In the genomic region with DNA sequence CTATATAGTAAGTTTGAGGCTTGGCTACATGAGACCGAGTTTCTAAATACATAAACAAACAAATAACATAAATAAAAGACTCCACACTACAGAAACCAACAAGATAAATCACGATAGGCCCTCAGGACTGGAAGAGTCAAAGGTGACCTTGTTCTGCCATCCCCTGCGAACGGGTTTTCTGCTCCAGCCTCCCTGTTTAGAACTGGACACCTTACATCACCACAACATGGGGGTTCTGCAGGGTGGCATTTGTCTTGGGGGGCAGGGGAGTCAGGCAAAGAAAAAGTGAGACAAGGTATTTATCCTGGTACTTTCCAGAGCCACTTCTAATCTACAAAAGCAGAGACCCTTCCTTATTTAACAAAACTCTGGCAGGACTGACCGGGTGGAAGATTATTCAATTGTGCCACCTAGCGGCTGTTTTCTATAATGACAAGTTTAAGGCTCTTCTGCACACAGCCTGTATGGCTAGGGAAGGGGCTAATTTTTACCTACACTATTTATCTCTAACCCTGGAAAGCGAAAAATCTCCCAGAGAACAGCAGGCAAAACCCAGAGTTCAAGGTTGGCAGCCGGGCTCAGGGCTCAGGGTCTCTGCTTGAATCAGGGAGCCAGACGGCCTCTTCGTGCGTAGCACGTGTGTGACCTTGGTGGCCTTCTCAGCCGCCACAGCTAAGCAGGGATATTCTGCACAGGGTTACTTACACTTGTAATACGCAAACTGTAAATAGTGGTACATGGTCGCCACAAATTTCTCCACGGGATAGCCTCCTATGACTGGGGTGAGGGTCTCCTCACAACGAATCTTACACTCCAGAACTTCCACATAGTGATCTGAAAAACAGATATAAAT, we compare ENCODE assay signal across 9 mouse cellular contexts. TPM values are rescaled to one million over a fixed set of nuclear protein-coding genes. Genes with fewer than 3 reads are reported as not detected.
DNase-seq lines count a peak whose midpoint lies in the region; ATAC-seq and TF ChIP-seq lines count a peak whose summit lies in the region.
"Had no signal": no experiment of that assay in that cellular context is flagged by ENCODE, and none has a peak within 500 bp of the region (broad histone marks: within the 10 kb centered on the region; RNA-seq: fewer than 3 reads in every experiment).

No protein-coding gene starts in this region.

- no peak; the same call in 1 of the 2 replicates for ATAC-seq in liver, embryonic 14.5 days (ENCODE audit: insufficient read depth)
- ATAC-seq in neural tube, embryonic 14.5 days (ENCODE audit: low read depth), result peak; percentile 84
- no peak for ATAC-seq in inflammation-experienced regulatory T-cells, adult 6 months

- H3K27ac ChIP-seq in gastrocnemius, adult 2 months, result no peak overlapping the region
- H3K27ac ChIP-seq in liver, embryonic 14.5 days, result no peak overlapping the region
- no peak overlapping the region for H3K27ac ChIP-seq in neural tube, embryonic 14.5 days (ENCODE audit: low read depth, low read length)

- DNase-seq in gastrocnemius, adult 2 months, result no peak
- DNase-seq in gastrocnemius, postnatal 14 days, result no peak
- peak; percentile 16 to 28 for DNase-seq in CD8-positive naive resting alpha-beta T cell, adult 2 months (ENCODE audit: low read depth in 2 of 2, low spot score in 2 of 2)
- DNase-seq in cerebellum, postnatal 14 days, result peak; percentile 54 to 68
- peak; percentile 44 for DNase-seq in heart, postnatal 4 days
- DNase-seq in liver, embryonic 14.5 days (ENCODE audit: low read depth in 3 of 3, low spot score in 3 of 3), result no peak

- intact Hi-C loops in gastrocnemius, adult 2 months (cut with DNase I), result loop anchor here (2.0 kb wide), 1 partner anchor 62 kb away; no protein-coding TSS in a partner anchor
- intact Hi-C loops in gastrocnemius, postnatal 14 days (cut with DNase I; ENCODE audit: low total_unique reads), result no loop called here

- TF ChIP-seq EP300 in liver, embryonic 14.5 days (IDR thresholded peaks at IDR 0.05; ENCODE audit: low read depth), result no peak

- peak; percentile 79 for TF ChIP-seq CTCF in gastrocnemius, adult 2 months (IDR thresholded peaks at IDR 0.05)
- peak; percentile 60 for TF ChIP-seq CTCF in liver, embryonic 14.5 days (IDR thresholded peaks at IDR 0.05; ENCODE audit: low read depth)

- H3K4me2 ChIP-seq in liver, embryonic 14.5 days (ENCODE audit: low read depth), result no peak overlapping the region
- no peak overlapping the region for H3K4me2 ChIP-seq in neural tube, embryonic 14.5 days (ENCODE audit: low read depth, low read length)

- H3K4me1 ChIP-seq in liver, embryonic 14.5 days (replicated peaks; ENCODE audit: control insufficient read depth in 2 of 2, insufficient read depth in 2 of 2, low read length in 1 of 2), result no peaks in the 10 kb centered on the region
- no peaks in the 10 kb centered on the region for H3K4me1 ChIP-seq in neural tube, embryonic 14.5 days (ENCODE audit: control insufficient read depth, insufficient read depth, low read length)

- H3K9ac ChIP-seq in liver, embryonic 14.5 days (replicated peaks), result no peak overlapping the region
- H3K9ac ChIP-seq in neural tube, embryonic 14.5 days (replicated peaks; ENCODE audit: low read depth, low read length), result no peak overlapping the region

- no peak overlapping the region for H3K4me3 ChIP-seq in gastrocnemius, adult 2 months
- no peak overlapping the region for H3K4me3 ChIP-seq in liver, embryonic 14.5 days (ENCODE audit: insufficient read depth in 1 of 2, low read depth in 2 of 2, low read length in 2 of 2)
- H3K4me3 ChIP-seq in neural tube, embryonic 14.5 days (ENCODE audit: low read depth, low read length), result no peak overlapping the region

- 64% methylated on average over 17 of the region's 17 CpGs for WGBS in liver, embryonic 14.5 days (ENCODE audit: insufficient replicate concordance)
- WGBS in neural tube, embryonic 14.5 days, result 70% methylated on average over 17 of the region's 17 CpGs

- no peaks in the 10 kb centered on the region for H3K27me3 ChIP-seq in liver, embryonic 14.5 days (ENCODE audit: control insufficient read depth, insufficient read depth, low read length)
- H3K27me3 ChIP-seq in neural tube, embryonic 14.5 days (ENCODE audit: control insufficient read depth, insufficient read depth, low read length), result no peaks in the 10 kb centered on the region

- H3K9me3 ChIP-seq in liver, embryonic 14.5 days (ENCODE audit: control insufficient read depth, low read length), result no peaks in the 10 kb centered on the region
- H3K9me3 ChIP-seq in neural tube, embryonic 14.5 days (ENCODE audit: control insufficient read depth, low read length), result no peaks in the 10 kb centered on the region

- H3K36me3 ChIP-seq in liver, embryonic 14.5 days (replicated peaks; ENCODE audit: control insufficient read depth, insufficient read depth, low read depth), result no peaks in the 10 kb centered on the region
- H3K36me3 ChIP-seq in neural tube, embryonic 14.5 days (ENCODE audit: control insufficient read depth, insufficient read depth, low read length), result no peaks in the 10 kb centered on the region

RNA-seq across cellular contexts. Expression of gene Crtap, which starts 9.4 kb away (rescaled TPM):
- total RNA-seq in gastrocnemius, adult 2 months (2021), result 10 to 100 TPM in 1 of 2 experiments, 1 to 10 TPM in 1; 5.6 to 11.1 TPM
- 10 to 100 TPM; 33.4 to 43.6 TPM for total RNA-seq in gastrocnemius, postnatal 14 days (2021)
- 10 to 100 TPM; 69.7 to 79.2 TPM for total RNA-seq in heart, postnatal 4 days (2021)
- polyA plus RNA-seq in liver, embryonic 14.5 days (2012; rRNA removed), result 12.8 and 13.1 TPM in 2 replicates
- 13.7 and 19.6 TPM in 2 replicates for polyA plus RNA-seq in liver, embryonic 14.5 days (2014; fragmentation: Nextera tagmentation; extraction: Ambion mirVana)
- 14.4 and 33.9 TPM in 2 replicates for polyA plus RNA-seq in neural tube, embryonic 14.5 days (2014; fragmentation: Nextera tagmentation; extraction: Ambion mirVana)
- polyA plus RNA-seq in inflammation-experienced regulatory T-cells, adult 6 months (2017; shearing (Covaris generic)), result 1 to 10 TPM; 2.5 to 3.9 (median 3.1) TPM

RNA-seq across cellular contexts. Expression of gene Glb1, which starts 19.8 kb away (rescaled TPM):
- 1 to 10 TPM; 3.2 to 4.4 TPM for total RNA-seq in gastrocnemius, adult 2 months (2021)
- total RNA-seq in gastrocnemius, postnatal 14 days (2021), result 10 to 100 TPM in 1 of 2 experiments, 1 to 10 TPM in 1; 9.9 to 10.3 TPM
- total RNA-seq in heart, postnatal 4 days (2021), result 10 to 100 TPM; 25.0 to 26.0 TPM
- polyA plus RNA-seq in liver, embryonic 14.5 days (2012; rRNA removed), result 10.2 and 10.5 TPM in 2 replicates
- 13.1 TPM in 2 replicates for polyA plus RNA-seq in liver, embryonic 14.5 days (2014; fragmentation: Nextera tagmentation; extraction: Ambion mirVana)
- 31.2 and 33.1 TPM in 2 replicates for polyA plus RNA-seq in neural tube, embryonic 14.5 days (2014; fragmentation: Nextera tagmentation; extraction: Ambion mirVana)
- 10 to 100 TPM; 30.2 to 38.0 (median 34.6) TPM for polyA plus RNA-seq in inflammation-experienced regulatory T-cells, adult 6 months (2017; shearing (Covaris generic))

RNA-seq across cellular contexts. Expression of gene Tmppe, which starts 19.8 kb away (rescaled TPM):
- 1 to 10 TPM; 1.5 to 1.6 TPM for total RNA-seq in gastrocnemius, adult 2 months (2021)
- total RNA-seq in gastrocnemius, postnatal 14 days (2021), result 1 to 10 TPM; 1.8 to 2.3 TPM
- total RNA-seq in heart, postnatal 4 days (2021), result 1 to 10 TPM; 5.8 to 6.6 TPM
- 1.2 TPM in 2 replicates for polyA plus RNA-seq in liver, embryonic 14.5 days (2012; rRNA removed)
- polyA plus RNA-seq in liver, embryonic 14.5 days (2014; fragmentation: Nextera tagmentation; extraction: Ambion mirVana), result 0.36 and 0.62 TPM in 2 replicates
- polyA plus RNA-seq in neural tube, embryonic 14.5 days (2014; fragmentation: Nextera tagmentation; extraction: Ambion mirVana), result 2.8 and 4.9 TPM in 2 replicates
- 10 to 100 TPM in 2 of 3 experiments, 1 to 10 TPM in 1; 9.9 to 14.3 (median 12.1) TPM for polyA plus RNA-seq in inflammation-experienced regulatory T-cells, adult 6 months (2017; shearing (Covaris generic))

RNA-seq across cellular contexts. Expression of gene Bcl2a1c, which starts 51.2 kb away (rescaled TPM):
- not detected for total RNA-seq in gastrocnemius, adult 2 months (2021)
- total RNA-seq in gastrocnemius, postnatal 14 days (2021), result not detected
- total RNA-seq in heart, postnatal 4 days (2021), result not detected
- polyA plus RNA-seq in liver, embryonic 14.5 days (2012; rRNA removed), result not detected in 2 replicates
- not detected in 2 replicates for polyA plus RNA-seq in liver, embryonic 14.5 days (2014; fragmentation: Nextera tagmentation; extraction: Ambion mirVana)
- polyA plus RNA-seq in neural tube, embryonic 14.5 days (2014; fragmentation: Nextera tagmentation; extraction: Ambion mirVana), result not detected in 2 replicates
- polyA plus RNA-seq in inflammation-experienced regulatory T-cells, adult 6 months (2017; shearing (Covaris generic)), result 1 to 10 TPM in 2 of 3 experiments, not detected in 1; 3.4 to 5.9 TPM
- total RNA-seq: layer of hippocampus, adult 18-20 months had no signal

Comparison
In these comparisons a context has a peak if more than half of its experiments do, and no peak if none do; other contexts are left out.
1. DNase-seq: peak in CD8-positive naive resting alpha-beta T cell, adult 2 months (2 of 2), cerebellum, postnatal 14 days (2 of 2) and heart, postnatal 4 days (single experiment); none in gastrocnemius, adult 2 months (single experiment), gastrocnemius, postnatal 14 days (single experiment) and liver, embryonic 14.5 days (0 of 3).